Mouse (Mus musculus): Measurements from ENCODE around the gene Samd13. TPM values are rescaled to one million over a fixed set of nuclear protein-coding genes. Genes with fewer than 3 reads are reported as not detected.

Samd13 gene
- polyA plus RNA-seq, 1 experiment from 2014 or later: 0.53 TPM

DNA sequence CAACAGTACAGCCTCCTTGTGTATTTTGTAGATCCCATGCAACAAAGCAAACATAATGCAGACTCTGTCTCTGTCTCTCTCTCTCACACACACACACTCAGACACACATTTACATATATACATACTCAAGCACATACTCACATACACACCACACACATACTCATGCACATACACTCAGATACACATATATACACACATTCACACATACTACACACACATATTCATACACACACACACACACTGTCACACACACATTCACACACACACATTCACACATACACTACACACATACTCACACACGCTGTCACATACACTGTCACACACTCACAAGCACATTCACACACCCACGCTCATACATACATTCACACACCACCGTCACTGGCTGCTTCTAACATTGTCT lies 82.9 kb downstream of the Samd13 start:
- H3K27ac ChIP-seq: no peak overlapping the region
- no peaks in the 10 kb centered on the region for H3K4me1 ChIP-seq (replicated peaks)
- H3K9me3 ChIP-seq: no peaks in the 10 kb centered on the region
- no peaks in the 10 kb centered on the region for H3K36me3 ChIP-seq
- no peak overlapping the region for H3K9ac ChIP-seq
- ATAC-seq: no peak
- no peak overlapping the region for H3K4me2 ChIP-seq (replicated peaks)
- H3K4me3 ChIP-seq (replicated peaks): no peak overlapping the region
- 94% methylated on average over 3 of the region's 3 CpGs for WGBS
- no peaks in the 10 kb centered on the region for H3K27me3 ChIP-seq (replicated peaks)

DNA sequence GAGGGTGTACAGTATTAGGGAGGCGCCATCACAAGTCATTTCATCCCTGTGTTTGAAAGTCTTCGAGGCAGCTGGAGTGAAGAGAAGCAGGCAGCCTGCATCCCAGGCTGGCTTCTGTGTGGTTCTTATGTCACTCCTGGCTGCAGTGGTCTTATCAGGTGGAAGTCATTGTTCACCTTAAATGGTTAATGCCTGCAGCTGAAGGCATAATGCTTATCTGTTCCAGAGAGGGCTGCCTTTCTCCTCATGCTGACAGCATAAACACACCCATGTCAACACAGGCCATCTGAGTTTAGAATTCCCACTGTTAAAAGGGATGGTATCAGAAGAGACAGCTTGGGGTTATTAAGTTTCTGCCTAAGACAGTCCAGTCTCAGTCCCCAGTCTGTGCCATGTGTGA lies 84.2 kb downstream of the Samd13 start:
- WGBS: 52% methylated on average over 2 of the region's 2 CpGs
- no peak for ATAC-seq
- H3K4me3 ChIP-seq (replicated peaks): no peak overlapping the region
- no peak overlapping the region for H3K27ac ChIP-seq
- no peak overlapping the region for H3K4me2 ChIP-seq (replicated peaks)
- no peaks in the 10 kb centered on the region for H3K4me1 ChIP-seq (replicated peaks)
- H3K36me3 ChIP-seq: no peaks in the 10 kb centered on the region
- no peak overlapping the region for H3K9ac ChIP-seq
- H3K27me3 ChIP-seq (replicated peaks): no peaks in the 10 kb centered on the region
- H3K9me3 ChIP-seq: no peaks in the 10 kb centered on the region

DNA sequence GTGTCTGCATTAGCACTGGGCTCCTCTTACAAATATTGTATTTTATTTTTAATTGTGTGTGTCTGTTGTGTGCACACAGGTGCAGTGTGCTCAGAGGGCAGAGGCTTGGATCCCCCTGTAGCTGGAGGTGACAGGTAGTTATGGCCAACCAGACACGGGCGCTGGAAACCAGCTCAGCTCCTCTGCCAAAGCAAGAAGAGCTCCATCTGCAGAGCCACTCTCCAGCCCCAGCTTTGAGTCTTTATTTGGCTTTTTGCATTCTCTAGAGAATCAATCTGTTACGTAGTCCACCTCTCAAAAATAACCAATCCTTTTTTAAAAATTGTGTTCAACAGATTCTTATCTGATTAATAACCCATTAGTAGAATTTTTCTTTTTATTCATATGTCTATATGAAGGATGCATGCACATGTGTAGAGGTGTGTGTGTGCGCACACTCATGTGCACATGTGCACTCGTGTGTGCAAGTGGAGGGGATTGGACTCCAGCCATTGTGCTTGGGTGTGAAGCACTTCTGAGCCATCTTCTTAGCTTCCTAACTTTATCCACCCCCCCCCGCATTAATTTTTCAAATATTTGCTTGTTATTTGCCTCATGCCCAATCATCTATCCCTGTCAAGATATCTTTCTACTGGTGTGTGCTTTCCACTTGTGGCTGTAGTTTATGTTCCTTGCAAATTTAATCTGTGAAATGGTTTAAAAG lies 86.0 kb downstream of the Samd13 start:
- H3K9ac ChIP-seq: no peak overlapping the region

DNA sequence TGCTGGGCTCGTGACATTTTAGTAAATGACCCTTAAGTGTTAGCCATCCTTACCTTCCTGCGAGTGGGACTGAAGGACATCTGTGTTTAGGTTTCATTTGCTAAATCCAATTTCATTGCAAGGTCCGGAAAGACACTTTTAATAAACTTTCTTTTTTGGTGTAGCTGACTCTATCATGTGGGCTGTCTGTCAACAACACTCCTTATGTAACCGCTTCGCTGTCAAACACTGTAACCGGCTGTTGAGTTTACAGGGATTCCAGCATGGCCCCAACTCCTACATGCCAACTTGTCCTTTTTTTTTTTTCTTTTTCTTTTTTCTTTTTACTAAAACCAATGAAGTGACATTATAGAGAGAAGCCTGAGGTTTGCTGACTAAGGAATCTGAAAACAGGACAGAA lies 87.0 kb downstream of the Samd13 start:
- H3K9me3 ChIP-seq: no peaks in the 10 kb centered on the region
- WGBS: 64% methylated on average over 6 of the region's 6 CpGs
- no peak for ATAC-seq

More for the DNA sequence above, 86.0 kb downstream of the Samd13 start:
- Histone ChIP-seq H3K4me2 (replicated peaks) (no peak overlapping the region), H3K27ac (no peak overlapping the region), H3K4me1 (replicated peaks) (no peaks in the 10 kb centered on the region), H3K27me3 (replicated peaks) (no peaks in the 10 kb centered on the region), H3K9me3 (no peaks in the 10 kb centered on the region), H3K36me3 (no peaks in the 10 kb centered on the region), H3K4me3 (replicated peaks) (no peak overlapping the region)
- WGBS: 79% methylated on average over 6 of the region's 6 CpGs
- no peak for ATAC-seq

DNA sequence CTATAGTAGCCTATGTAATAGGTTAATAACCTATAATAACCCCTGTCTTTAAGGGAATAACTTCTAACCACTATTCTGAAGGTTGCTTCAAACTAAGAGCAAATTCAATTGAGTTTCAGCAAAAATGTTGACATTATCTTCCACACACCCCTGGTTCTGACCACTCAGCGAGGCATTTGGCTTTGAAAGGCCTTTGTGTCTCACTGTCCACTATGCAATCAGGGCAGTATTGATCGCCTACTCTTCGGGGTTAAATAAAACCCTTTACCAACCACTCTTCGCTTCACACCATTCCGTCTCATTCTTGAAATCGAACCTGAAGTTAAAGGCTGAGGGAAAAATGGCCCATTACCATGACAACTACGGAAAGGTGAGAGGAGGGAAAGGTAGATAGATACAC lies 88.5 kb downstream of the Samd13 start:
- Histone ChIP-seq H3K4me1 (replicated peaks) (no peaks in the 10 kb centered on the region), H3K4me3 (replicated peaks) (no peak overlapping the region), H3K9me3 (no peaks in the 10 kb centered on the region), H3K9ac (no peak overlapping the region), H3K27ac (no peak overlapping the region), H3K4me2 (replicated peaks) (no peak overlapping the region), H3K36me3 (no peaks in the 10 kb centered on the region), H3K27me3 (replicated peaks) (no peaks in the 10 kb centered on the region)
- ATAC-seq: no peak
- 85% methylated on average over 7 of the region's 7 CpGs for WGBS

More for the DNA sequence above, 87.0 kb downstream of the Samd13 start:
- no peak overlapping the region for H3K27ac ChIP-seq
- H3K9ac ChIP-seq: no peak overlapping the region
- no peaks in the 10 kb centered on the region for H3K4me1 ChIP-seq (replicated peaks)
- no peak overlapping the region for H3K4me3 ChIP-seq (replicated peaks)
- no peaks in the 10 kb centered on the region for H3K36me3 ChIP-seq
- H3K27me3 ChIP-seq (replicated peaks): no peaks in the 10 kb centered on the region
- H3K4me2 ChIP-seq (replicated peaks): no peak overlapping the region

DNA sequence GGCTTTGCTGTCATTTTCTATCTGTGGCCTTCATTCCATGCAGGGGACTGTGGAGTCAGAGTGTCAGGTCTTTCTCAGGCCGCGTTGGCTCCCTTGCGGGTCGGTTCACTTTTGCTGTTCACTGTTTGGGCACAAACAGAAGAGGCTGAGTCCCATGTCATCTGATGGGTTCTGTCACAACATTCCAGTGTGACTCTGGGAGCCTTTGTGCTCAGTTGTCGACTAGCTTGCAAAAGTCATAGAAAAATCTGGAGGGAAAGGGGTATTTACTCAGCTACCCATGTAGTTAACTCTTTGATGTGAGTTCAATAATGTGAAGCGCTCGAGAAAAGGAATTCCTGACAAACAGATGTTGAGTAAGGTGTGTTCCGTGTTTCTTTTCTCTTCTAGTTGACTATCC lies 89.0 kb downstream of the Samd13 start:
- no peaks in the 10 kb centered on the region for H3K4me1 ChIP-seq (replicated peaks)
- no peak overlapping the region for H3K27ac ChIP-seq
- H3K27me3 ChIP-seq (replicated peaks): no peaks in the 10 kb centered on the region
- H3K4me3 ChIP-seq (replicated peaks): no peak overlapping the region
- 86% methylated on average over 8 of the region's 8 CpGs for WGBS
- no peak overlapping the region for H3K9ac ChIP-seq
- no peak for ATAC-seq
- H3K36me3 ChIP-seq: no peaks in the 10 kb centered on the region
- H3K4me2 ChIP-seq (replicated peaks): no peak overlapping the region
- no peaks in the 10 kb centered on the region for H3K9me3 ChIP-seq

DNA sequence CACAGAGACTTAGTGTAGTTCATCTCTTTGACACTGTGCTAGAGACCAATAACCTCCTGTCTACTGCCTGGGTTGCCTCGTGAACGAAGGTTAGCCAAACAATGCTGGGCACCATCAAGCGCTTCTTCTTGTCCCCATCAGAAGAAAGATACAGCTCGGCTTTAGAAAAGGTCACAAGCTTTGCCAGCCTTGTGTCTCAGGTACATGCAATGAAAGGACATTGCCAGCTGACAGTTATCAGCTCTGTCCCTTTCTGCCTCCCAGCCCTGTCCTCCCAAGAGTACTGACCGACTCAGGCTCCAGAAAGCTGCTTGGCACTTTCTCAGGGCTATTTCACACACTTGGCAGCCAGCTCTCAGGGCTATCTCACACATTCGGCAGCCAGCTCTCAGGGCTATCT lies 90.0 kb downstream of the Samd13 start:
- Histone ChIP-seq H3K9ac (no peak overlapping the region), H3K4me3 (replicated peaks) (no peak overlapping the region), H3K4me1 (replicated peaks) (no peaks in the 10 kb centered on the region), H3K9me3 (no peaks in the 10 kb centered on the region), H3K36me3 (no peaks in the 10 kb centered on the region), H3K27ac (no peak overlapping the region), H3K27me3 (replicated peaks) (no peaks in the 10 kb centered on the region), H3K4me2 (replicated peaks) (no peak overlapping the region)
- 88% methylated on average over 6 of the region's 6 CpGs for WGBS
- no peak for ATAC-seq

Other genes with a start within 250 kb of the Samd13 start
- 10.1 and 11.3 TPM in 2 replicates for gene Ctbs, start 235.8 kb downstream of the Samd13 start, polyA plus RNA-seq (2015; fragmentation: Nextera tagmentation; extraction: Ambion mirVana)
- 2.8 and 2.9 TPM in 2 replicates for gene Spata1, start 185.8 kb downstream of the Samd13 start, polyA plus RNA-seq (2015; fragmentation: Nextera tagmentation; extraction: Ambion mirVana)
- gene Gng5, start 185.8 kb downstream of the Samd13 start, polyA plus RNA-seq (2015; fragmentation: Nextera tagmentation; extraction: Ambion mirVana): 999 and 1,061 TPM in 2 replicates
- 48.8 and 56.3 TPM in 2 replicates for gene Rpf1, start 164.2 kb downstream of the Samd13 start, polyA plus RNA-seq (2015; fragmentation: Nextera tagmentation; extraction: Ambion mirVana)
- gene Uox, start 115.2 kb downstream of the Samd13 start, polyA plus RNA-seq (2015; fragmentation: Nextera tagmentation; extraction: Ambion mirVana): 0.70 and 3.1 TPM in 2 replicates
- 0.08 TPM in 1 of 2 replicates, not detected in the other for gene Dnase2b, start 70.0 kb downstream of the Samd13 start, polyA plus RNA-seq (2015; fragmentation: Nextera tagmentation; extraction: Ambion mirVana)
- not detected in 2 replicates for gene 4930503B20Rik, start 34.3 kb downstream of the Samd13 start, polyA plus RNA-seq (2015; fragmentation: Nextera tagmentation; extraction: Ambion mirVana)
- gene Prkacb, start 127.4 kb upstream of the Samd13 start, polyA plus RNA-seq (2015; fragmentation: Nextera tagmentation; extraction: Ambion mirVana): 43.1 and 50.0 TPM in 2 replicates
- gene Ttll7, start 166.8 kb upstream of the Samd13 start, polyA plus RNA-seq (2015; fragmentation: Nextera tagmentation; extraction: Ambion mirVana): 1.5 and 1.6 TPM in 2 replicates

Data from intestine, embryonic 15.5 days (tissue).